Mouse (Mus musculus) heart, adult 2 months (tissue): ENCODE results near the gene Slc6a1. TPM values are rescaled to one million over a fixed set of nuclear protein-coding genes. Genes with fewer than 3 reads are reported as not detected.

Experiments
- DNase-seq, 2 experiments: peaks; one replicate each; pipeline ENCODE4 v3.0.0; 2021
- H3K27ac ChIP-seq: fragments of 200-600 bp; 2 replicates; pipeline ENCODE4 v1.8.1; 2022
- H3K27me3 ChIP-seq: fragments of 200-500 bp; 2 replicates; pipeline ENCODE4 v1.6.1; 2012; ENCODE audit warnings: mild to moderate bottlenecking, low read length, inconsistent platforms, mixed read lengths; ENCODE audit not compliant: control insufficient read depth, insufficient read depth
- H3K36me3 ChIP-seq: fragments of 200-500 bp; 2 replicates; pipeline ENCODE4 v1.6.1; 2012; ENCODE audit warnings: low read length, inconsistent platforms; ENCODE audit not compliant: control insufficient read depth, insufficient read depth
- H3K4me1 ChIP-seq: fragments of 200-500 bp; 2 replicates; pipeline ENCODE4 v1.6.1; 2011; ENCODE audit warnings: low read length; ENCODE audit not compliant: control insufficient read depth, insufficient read depth
- H3K4me3 ChIP-seq: fragments of 200-600 bp; 2 replicates; pipeline ENCODE4 v1.8.1; 2022
- H3K79me2 ChIP-seq: fragments of 200-500 bp; replicated peaks from 2 replicates; pipeline ENCODE4 v1.6.1; 2012; ENCODE audit warnings: mild to moderate bottlenecking, inconsistent platforms, low read length, moderate library complexity, mixed read lengths; ENCODE audit not compliant: control insufficient read depth, insufficient read depth
- H3K9ac ChIP-seq: fragments of 200-500 bp; 2 replicates; pipeline ENCODE4 v1.6.1; 2012; ENCODE audit warnings: low read depth, mild to moderate bottlenecking, control low read depth, inconsistent platforms, low read length, mixed read lengths
- CTCF ChIP-seq: fragments of 200-600 bp; IDR thresholded peaks from 2 replicates; pipeline ENCODE4 v1.8.1; 2022; ENCODE audit warnings: antibody characterized with exemption, mild to moderate bottlenecking, moderate library complexity
- EP300 ChIP-seq: fragments of 200-500 bp; IDR thresholded peaks from 2 replicates; pipeline ENCODE4 v1.6.1; 2011; ENCODE audit warnings: low read depth, low read length, control low read depth; ENCODE audit not compliant: insufficient read depth
- POLR2A ChIP-seq: fragments of 200-500 bp; IDR thresholded peaks from 2 replicates; pipeline ENCODE4 v1.6.1; 2011; ENCODE audit warnings: mild to moderate bottlenecking, low read depth, low read length, control low read depth; ENCODE audit not compliant: insufficient read depth
- WGBS: fragments of 180-500 bp; shearing (Covaris S2); methylation state at CpG from one replicate; pipeline ENCODE4 v1.1.7; 2018; 5-methylcytosine and 5-hydroxymethylcytosine counted together
- intact Hi-C: fragments of 180-260 bp; cut with DNase I; formaldehyde crosslinking; loops from one replicate; pipeline ENCODE4 v1.15.1; 2025
- polyA plus RNA-seq: library from polyadenylated mRNA; depleted of rRNA; stranded (reverse); fragments of >200 nt; gene quantifications from 2 replicates; pipeline ENCODE4 v1.2.3, GENCODE M21; 2012
- total RNA-seq, 2 experiments: library from RNA; stranded (reverse); gene quantifications; 2 replicates each; pipeline ENCODE4 v1.2.3; 2021

Gene Slc6a1
- total and polyA plus RNA-seq, 3 experiments = 0.08 to 0.32 (median 0.21) TPM

DNA sequence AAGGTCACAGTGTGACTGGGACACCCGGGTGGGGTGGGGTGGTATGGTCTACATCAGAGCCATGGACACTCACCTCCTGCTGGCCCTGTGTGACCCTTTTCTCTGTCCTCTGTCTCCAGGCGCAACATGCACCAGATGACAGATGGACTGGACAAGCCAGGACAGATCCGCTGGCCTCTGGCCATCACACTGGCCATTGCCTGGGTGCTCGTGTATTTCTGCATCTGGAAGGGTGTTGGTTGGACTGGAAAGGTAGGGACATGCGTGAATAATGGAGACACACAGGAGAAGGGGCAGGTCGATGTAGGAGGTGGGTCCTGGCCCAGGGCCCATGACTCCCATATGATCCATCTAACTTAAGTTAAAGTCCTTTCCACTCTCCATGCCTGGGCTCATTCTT lies 22.2 kb downstream of the Slc6a1 start:
- Histone ChIP-seq H3K27me3 (peaks cover 2% of the 10 kb centered on the region; the same call in 1 of the 2 replicates), H3K4me1 (no peaks in the 10 kb centered on the region), H3K79me2 (no peaks in the 10 kb centered on the region), H3K27ac (no peak overlapping the region), H3K4me3 (no peak overlapping the region), H3K36me3 (no peaks in the 10 kb centered on the region), H3K9ac (no peak overlapping the region)
- TF ChIP-seq EP300 (no peak), CTCF (no peak), POLR2A (no peak)
- WGBS = 70% methylated on average over 6 of the region's 6 CpGs
- DNase-seq = no peak
- intact Hi-C loops = no loop called here

DNA sequence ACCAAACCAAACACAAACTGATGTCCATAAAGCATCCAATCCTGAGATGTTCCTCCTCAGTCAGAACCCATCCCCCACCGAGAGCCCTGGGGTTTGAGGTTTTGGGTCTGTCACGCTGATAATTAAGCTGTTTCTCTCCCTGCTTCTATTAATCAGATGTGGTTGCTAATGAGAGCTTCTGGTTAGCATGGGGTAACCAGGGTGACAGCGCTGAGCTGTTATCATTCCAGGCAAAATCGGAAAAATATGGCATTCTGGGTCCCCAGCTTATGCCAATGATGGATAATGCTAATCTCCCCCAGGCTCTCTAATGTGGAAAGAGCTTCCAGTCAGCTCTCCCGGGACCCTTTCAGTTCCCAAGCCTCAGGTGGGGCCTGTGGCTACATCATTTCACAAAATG lies 38.1 kb downstream of the Slc6a1 start:
- Histone ChIP-seq H3K36me3 (no peaks in the 10 kb centered on the region), H3K4me3 (no peak overlapping the region), H3K27me3 (no peaks in the 10 kb centered on the region; the same call in 1 of the 2 replicates), H3K9ac (no peak overlapping the region), H3K27ac (no peak overlapping the region), H3K79me2 (no peaks in the 10 kb centered on the region), H3K4me1 (no peaks in the 10 kb centered on the region)
- WGBS = 70% methylated on average over 5 of the region's 5 CpGs
- no peak for TF ChIP-seq EP300
- TF ChIP-seq POLR2A = no peak
- TF ChIP-seq CTCF = no peak
- intact Hi-C loops = no loop called here
- no peak for DNase-seq

DNA sequence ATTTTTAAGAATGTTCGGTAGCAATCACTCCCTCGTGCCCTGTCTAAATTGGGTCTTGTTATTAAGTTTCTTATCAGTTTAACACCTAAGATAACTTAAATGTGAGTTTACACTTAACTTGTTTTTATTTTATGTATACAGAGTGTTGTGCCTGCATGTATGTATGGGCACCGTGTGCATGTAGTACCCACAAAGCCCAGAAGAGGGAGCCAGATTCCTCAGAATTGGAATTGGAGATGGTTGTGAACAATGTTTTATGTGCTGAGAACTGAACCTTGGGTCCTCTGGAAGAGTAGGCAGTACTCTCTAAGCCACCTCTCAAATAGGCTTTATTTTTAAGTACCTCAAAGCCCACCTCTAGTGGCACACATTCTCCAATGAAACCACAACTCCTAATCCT lies 38.7 kb downstream of the Slc6a1 start:
- Histone ChIP-seq H3K27me3 (no peaks in the 10 kb centered on the region; the same call in 1 of the 2 replicates), H3K9ac (no peak overlapping the region), H3K4me3 (no peak overlapping the region), H3K27ac (no peak overlapping the region), H3K4me1 (no peaks in the 10 kb centered on the region), H3K36me3 (no peaks in the 10 kb centered on the region), H3K79me2 (no peaks in the 10 kb centered on the region)
- intact Hi-C loops = no loop called here
- TF ChIP-seq CTCF = peak; percentile 54
- TF ChIP-seq EP300 = no peak
- TF ChIP-seq POLR2A = no peak
- 92% methylated on average over 3 of the region's 3 CpGs for WGBS
- DNase-seq = no peak

DNA sequence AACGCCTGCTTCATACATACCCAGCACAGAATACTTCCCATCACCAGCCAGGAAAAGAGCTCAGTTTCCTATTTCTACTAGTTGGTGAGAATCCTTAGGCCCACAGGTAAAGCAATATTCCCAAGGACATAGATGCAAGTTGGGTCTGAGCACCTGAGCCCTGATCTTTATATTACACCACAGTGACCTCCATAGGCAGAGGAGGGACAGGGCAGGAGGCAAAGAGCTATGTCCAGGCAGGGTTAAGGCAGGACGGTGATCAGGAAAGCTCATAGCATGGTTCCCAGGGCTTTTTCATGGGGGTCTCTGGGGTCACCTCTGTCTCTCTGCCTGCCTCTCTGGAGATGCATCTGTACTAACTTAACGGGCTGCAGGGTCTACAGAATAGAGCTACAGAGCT lies 40.5 kb downstream of the Slc6a1 start:
- no peaks in the 10 kb centered on the region for H3K79me2 ChIP-seq
- no peak overlapping the region for H3K4me3 ChIP-seq
- H3K9ac ChIP-seq = no peak overlapping the region
- no peak for DNase-seq
- no peak for TF ChIP-seq CTCF
- TF ChIP-seq EP300 = no peak
- no peaks in the 10 kb centered on the region for H3K36me3 ChIP-seq
- H3K4me1 ChIP-seq = no peaks in the 10 kb centered on the region
- H3K27me3 ChIP-seq = no peaks in the 10 kb centered on the region
- H3K27ac ChIP-seq = no peak overlapping the region
- 69% methylated on average over 3 of the region's 3 CpGs for WGBS
- intact Hi-C loops = no loop called here

DNA sequence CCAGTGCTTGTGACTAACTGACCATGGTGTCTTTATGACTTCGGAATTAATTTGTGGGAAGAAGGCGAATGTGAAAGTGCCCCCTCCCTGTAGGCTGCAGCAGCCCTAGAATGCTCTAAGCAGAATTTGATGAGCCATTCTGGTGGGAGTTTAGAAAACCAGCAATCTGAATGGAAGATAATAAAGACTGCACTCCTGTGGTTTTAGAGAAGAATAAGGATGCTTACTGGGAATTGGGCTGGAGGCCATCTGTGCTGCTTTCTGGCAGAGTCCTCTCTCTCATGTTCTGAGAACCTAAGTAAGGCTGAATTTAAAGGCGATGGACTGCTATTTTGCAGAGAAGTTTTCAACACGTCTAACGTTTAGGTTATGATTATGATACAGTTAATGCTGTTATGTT lies 42.4 kb downstream of the Slc6a1 start:
- DNase-seq = no peak
- Histone ChIP-seq H3K9ac (no peak overlapping the region), H3K36me3 (no peaks in the 10 kb centered on the region), H3K4me3 (no peak overlapping the region), H3K27ac (no peak overlapping the region), H3K27me3 (no peaks in the 10 kb centered on the region), H3K4me1 (no peaks in the 10 kb centered on the region), H3K79me2 (no peaks in the 10 kb centered on the region)
- intact Hi-C loops = no loop called here
- WGBS = 88% methylated on average over 5 of the region's 5 CpGs
- TF ChIP-seq EP300 (no peak), POLR2A (no peak)

DNA sequence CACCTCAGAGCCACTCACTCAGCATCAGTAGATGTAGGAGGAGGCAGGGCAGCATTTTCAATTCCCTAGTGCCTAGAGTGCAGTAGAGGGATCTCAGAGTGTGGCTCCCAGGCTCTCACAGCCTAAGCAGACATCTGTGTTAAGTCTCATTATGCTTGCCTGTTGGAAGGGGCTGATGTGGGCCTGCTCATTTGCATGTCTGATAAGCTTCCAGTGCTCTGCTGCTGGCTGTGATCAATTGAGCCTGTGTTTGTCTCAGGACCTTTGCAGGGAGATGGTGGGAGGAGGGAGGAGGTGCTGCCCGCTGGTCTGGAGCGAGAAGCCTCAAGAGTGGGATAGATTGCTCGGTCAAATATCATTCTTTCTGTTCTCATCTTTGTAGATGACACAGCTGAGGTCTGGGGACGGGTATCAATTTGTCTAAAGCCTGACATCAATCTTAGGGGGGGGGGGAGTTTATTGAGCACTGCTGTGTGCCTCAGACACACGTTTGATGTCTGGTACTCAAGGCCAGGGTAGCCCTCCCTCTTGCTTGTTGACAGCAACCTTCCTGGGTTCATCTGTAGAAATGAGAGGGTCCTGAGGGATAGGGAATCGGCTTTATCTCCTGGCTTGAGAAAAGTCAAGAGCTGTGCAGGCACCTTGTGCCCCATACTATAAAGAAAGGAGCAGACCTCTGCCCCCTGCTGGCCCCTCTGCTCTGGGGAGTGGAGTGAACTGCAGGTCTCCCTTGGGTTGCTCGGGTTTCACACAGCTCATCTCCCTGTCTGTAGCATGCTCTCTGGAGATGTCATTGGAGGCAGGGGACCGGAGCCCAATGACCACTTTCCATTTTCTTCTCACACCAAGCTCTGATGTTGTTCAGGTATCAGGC lies 47.4 kb downstream of the Slc6a1 start:
- Histone ChIP-seq H3K27me3 (no peaks in the 10 kb centered on the region), H3K36me3 (no peaks in the 10 kb centered on the region), H3K79me2 (no peaks in the 10 kb centered on the region), H3K4me1 (peaks cover 2% of the 10 kb centered on the region; the same call in 1 of the 2 replicates), H3K9ac (no peak overlapping the region), H3K27ac (no peak overlapping the region), H3K4me3 (no peak overlapping the region)
- no peak for DNase-seq
- 57% methylated on average over 8 of the region's 8 CpGs for WGBS
- no peak for TF ChIP-seq CTCF
- no peak for TF ChIP-seq EP300
- no peak for TF ChIP-seq POLR2A
- intact Hi-C loops = no loop called here
